In the genomic region with DNA sequence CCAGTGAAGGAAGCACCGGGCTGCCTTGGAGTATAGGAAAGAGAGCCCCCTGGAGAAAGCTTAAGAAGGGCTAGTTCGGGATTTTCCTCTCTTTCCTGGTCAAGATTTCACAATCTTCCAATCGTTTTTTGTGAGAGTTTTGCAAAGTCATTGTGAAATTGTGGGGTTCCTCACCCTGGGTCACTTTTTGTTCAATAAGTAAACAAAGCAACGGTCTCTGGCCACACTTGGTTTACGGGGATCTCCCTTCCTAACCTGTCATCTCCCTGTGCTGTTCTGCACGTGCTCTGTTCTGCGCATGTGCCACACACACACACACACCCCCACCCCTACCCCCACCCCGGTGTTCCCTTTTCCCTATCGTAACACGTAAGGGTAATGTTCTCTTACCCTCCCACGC, we compare ENCODE assay signal across 19 mouse cellular contexts.
"Had no signal": no experiment of that assay in that cellular context is flagged by ENCODE, and none has a peak within 500 bp of the region (broad histone marks: within the 10 kb centered on the region; RNA-seq: fewer than 3 reads in every experiment).

No protein-coding gene starts in this region.

- H3K27me3 ChIP-seq: limb, embryonic 13.5 days; liver, embryonic 13.5 days; midbrain, embryonic 13.5 days; neural tube, embryonic 13.5 days had no signal

- H3K4me1 ChIP-seq: liver, embryonic 13.5 days had no signal

- DNase-seq: kidney, adult 18-20 months; kidney, adult 9 months; kidney, postnatal 14 days; kidney, postnatal 4 days; left cerebral cortex, postnatal 4 days; liver, embryonic 13.5 days; lung, adult 2 months; lung, postnatal 14 days; retina, postnatal 1 day; right cerebral cortex, postnatal 25 days; thymus, adult 18-20 months; thymus, postnatal 36 days had no signal

- H3K27ac ChIP-seq: limb, embryonic 13.5 days; liver, embryonic 13.5 days; macrophage; midbrain, embryonic 13.5 days; neural tube, embryonic 13.5 days had no signal

- H3K4me3 ChIP-seq: limb, embryonic 13.5 days; liver, embryonic 13.5 days; midbrain, embryonic 13.5 days; myocyte; neural tube, embryonic 13.5 days had no signal

- H3K4me2 ChIP-seq: limb, embryonic 13.5 days; liver, embryonic 13.5 days; midbrain, embryonic 13.5 days; neural tube, embryonic 13.5 days had no signal

- H3K9ac ChIP-seq: limb, embryonic 13.5 days; liver, embryonic 13.5 days; midbrain, embryonic 13.5 days; neural tube, embryonic 13.5 days had no signal

- H3K36me3 ChIP-seq: limb, embryonic 13.5 days; liver, embryonic 13.5 days; midbrain, embryonic 13.5 days; neural tube, embryonic 13.5 days had no signal

- ATAC-seq: intestine, embryonic 16.5 days; midbrain, embryonic 13.5 days; midbrain, embryonic 16.5 days had no signal

- H3K9me3 ChIP-seq: limb, embryonic 13.5 days; liver, embryonic 13.5 days; midbrain, embryonic 13.5 days; neural tube, embryonic 13.5 days had no signal
